Mouse (Mus musculus): ENCODE data around the gene Eif2s3x.

The Eif2s3x gene

GRCm38 (mm10) chrX:94212597-94213321 lies at the start of gene Eif2s3x:
Eif2s3x (minus strand) TSS chrX:94212862.
- DNase-seq (ENCODE audit: inconsistent age in 2 of 2, low spot score in 1 of 2), result peak; percentile 85 to 98

GRCm38 (mm10) chrX:94235601-94236000 lies 22.9 kb upstream of the Eif2s3x start:
- DNase-seq (ENCODE audit: inconsistent age in 2 of 2, low spot score in 1 of 2), result peak in 1 of 2 experiments; percentile 46

DNA sequence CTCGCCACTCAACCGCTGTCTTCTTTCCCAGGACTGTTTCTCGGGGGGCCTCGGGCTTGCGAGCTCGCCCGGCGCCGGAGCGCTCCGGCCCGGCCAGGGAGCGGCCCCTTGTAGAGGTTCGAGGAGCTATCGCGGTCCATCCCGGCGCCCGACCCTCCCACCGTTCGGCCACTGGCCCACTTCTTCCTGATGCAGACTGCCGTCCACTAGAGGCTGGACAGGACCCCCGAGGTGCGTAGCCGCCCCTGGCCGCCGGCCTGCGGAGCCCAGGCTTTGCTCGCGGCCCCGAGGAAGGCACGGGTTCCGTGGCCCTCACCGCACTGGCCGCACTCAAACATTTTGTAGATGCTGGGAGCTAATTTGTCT lies 22.5 kb upstream of the Eif2s3x start:
- DNase-seq (ENCODE audit: inconsistent age in 2 of 2, low spot score in 1 of 2), result peak in 1 of 2 experiments; percentile 59

DNA sequence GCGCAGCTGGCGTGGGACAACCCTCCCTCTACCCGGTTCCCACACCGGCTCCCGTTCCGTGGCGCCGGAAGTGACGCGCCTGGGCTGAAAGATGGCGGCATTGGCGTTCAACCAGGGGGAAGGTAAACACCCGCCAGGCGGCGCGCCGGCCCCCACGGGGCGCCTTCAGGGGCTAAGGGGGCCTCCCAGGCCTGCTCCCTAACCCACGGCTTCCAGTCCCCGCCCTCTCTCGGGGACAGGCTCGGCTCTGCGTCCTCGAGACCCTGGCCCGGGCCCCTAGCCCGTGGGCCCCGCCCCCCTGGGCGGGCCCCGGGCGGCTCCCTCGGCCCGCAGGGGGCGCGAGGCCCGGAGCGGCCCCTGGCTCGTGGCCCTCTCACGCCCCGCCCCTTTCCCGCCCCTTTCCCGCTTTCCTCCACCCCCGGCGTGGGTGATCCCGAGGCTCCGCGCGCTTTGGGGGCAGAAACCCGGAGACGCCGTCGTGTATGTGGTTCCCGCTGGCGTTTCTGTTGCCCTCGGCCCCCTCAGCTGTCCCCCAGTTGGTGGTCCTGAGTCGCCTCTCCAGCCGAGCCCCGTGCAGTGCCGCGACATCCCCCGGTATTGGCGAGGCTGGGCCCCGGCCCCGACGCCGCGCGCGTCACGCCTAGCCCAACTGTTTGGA lies 22.0 kb upstream of the Eif2s3x start, which contains the start of gene Klhl15:
TSS of gene Klhl15 (plus strand) at position 68 of the 658 bp plus-strand sequence.
- peak; percentile 89 to 96 for DNase-seq (ENCODE audit: inconsistent age in 2 of 2, low spot score in 1 of 2)

DNA sequence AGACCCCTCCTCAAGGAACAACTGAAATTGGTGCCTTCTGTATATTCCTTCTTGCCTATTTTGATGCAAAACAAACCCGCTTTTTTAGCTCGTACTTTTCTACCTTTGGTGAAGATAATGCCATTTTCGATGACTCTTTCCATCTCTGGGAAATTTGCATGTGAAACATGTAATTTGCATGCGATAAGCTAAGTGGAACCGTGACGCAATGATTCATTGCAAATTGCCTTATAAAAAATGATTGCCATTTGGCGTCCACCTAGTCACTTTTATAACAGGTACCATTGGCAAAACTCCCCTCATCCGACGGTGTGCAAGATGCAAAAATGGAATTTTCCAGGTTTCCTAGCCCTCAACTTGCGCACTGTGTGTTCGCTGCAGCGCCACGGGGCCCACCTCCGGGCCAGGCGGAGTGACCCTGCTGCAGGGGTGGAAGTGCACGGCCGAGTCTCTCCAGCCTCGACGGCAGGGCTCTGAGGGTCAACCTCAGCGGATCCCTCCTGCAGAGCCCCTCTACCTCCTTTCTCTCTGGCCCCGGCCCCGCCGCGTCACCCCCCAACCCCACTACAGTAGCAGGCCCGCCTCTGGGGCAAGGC lies 21.4 kb upstream of the Eif2s3x start:
- DNase-seq (ENCODE audit: inconsistent age in 2 of 2, low spot score in 1 of 2), result no peak

- no peak for DNase-seq (ENCODE audit: inconsistent age in 2 of 2, low spot score in 1 of 2)
Measured at GRCm38 (mm10) chrX:94233432-94233831, 20.8 kb upstream of the Eif2s3x start.

- DNase-seq (ENCODE audit: inconsistent age in 2 of 2, low spot score in 1 of 2), result no peak
Measured at GRCm38 (mm10) chrX:94213384-94213783, 722 bp upstream of the Eif2s3x start.

- no peak for DNase-seq (ENCODE audit: inconsistent age in 2 of 2, low spot score in 1 of 2)
Measured at GRCm38 (mm10) chrX:94212264-94212596, 432 bp downstream of the Eif2s3x start.

DNA sequence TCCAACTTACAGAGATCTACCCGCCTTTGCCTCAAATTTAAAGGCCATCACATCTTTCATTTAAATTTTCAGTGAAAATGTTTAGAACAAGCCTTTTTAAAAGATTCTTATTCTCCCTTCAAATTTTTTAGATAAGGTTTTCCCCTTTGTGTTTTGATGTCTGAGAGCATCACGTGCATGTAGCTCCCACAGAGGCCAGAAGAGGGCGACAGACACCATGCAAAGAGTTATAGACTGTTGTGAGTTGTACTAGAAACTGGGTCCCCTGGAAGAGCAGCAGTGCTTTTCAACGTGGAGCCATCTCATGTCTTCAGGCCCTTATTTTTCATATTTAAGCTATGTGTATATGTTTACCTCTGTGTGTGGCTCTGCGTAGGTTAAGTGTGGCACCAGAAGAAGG lies 14.9 kb downstream of the Eif2s3x start:
- DNase-seq (ENCODE audit: inconsistent age in 2 of 2, low spot score in 1 of 2), result peak in 1 of 2 experiments; percentile 83

- peak in 1 of 2 experiments; percentile 68 for DNase-seq (ENCODE audit: inconsistent age in 2 of 2, low spot score in 1 of 2)
Measured at GRCm38 (mm10) chrX:94193901-94194300, 18.8 kb downstream of the Eif2s3x start.

DNA sequence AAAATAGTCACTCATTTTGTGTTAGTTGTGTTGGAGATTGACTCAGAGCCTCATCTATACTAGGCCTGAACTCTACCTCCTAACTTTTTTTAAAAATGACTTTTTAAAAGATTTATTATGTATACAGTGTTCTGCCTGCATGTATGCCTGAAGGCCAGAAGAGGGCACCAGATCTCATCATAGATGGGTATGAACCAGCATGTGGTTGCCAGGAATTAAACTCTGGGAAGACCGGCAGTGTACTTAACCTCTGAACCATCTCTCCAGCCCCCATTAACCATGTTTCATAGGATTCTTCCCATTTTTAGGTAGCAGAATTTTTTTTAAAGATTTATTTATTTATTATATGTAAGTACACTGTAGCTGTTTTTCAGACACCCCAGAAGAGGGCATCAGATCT lies 27.5 kb downstream of the Eif2s3x start:
- peak in 1 of 2 experiments; percentile 54 for DNase-seq (ENCODE audit: inconsistent age in 2 of 2, low spot score in 1 of 2)

DNA sequence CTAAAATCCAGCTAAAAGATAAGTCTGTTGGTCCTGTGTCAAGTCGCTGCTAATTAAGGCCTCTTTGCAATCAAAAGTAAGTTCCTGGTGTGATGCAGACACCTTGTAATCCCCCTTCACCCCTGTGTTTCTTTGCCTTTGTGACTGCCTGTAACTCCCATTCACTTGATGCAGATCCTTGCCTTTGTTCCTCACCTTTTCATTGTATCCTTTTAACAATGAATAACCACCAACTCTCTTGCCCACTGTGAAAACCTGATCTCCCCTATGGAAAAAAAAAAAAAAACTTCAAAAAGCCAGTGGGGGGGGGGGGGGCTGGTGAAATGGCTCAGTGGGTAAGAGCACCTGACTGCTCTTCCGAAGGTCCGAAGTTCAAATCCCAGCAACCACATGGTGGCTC lies 28.8 kb downstream of the Eif2s3x start:
- no peak for DNase-seq (ENCODE audit: inconsistent age in 2 of 2, low spot score in 1 of 2)

DNA sequence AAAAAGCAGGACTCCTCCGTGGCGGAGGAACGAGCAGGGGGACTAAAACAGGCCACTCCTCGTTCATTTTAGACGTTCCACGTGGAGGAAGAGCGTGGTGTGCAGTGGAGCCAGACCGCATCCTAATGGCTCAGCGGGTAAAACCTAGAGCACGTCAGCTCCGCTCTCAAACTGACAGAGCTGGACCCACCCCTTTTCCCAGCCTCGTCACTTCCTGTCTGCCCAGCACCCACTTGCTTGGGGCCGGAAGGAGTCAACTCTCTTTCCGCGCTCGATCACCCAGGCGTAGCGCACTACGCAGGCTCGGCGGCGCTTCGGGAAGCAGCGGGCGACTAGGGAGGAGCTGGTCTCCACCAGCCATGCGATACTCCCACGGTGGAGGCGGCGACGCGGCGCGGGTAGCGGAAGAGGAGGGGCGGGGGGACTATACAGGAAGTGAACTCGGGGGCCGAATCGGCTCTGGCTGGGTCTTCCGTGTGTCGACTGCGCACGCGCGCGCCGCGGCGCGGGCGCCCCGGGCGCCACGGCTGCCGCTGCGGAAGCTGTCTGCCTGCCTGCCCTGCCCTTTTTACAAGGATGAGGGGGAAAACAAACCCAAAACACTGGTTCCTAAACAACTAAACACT lies 34.8 kb downstream of the Eif2s3x start:
- DNase-seq (ENCODE audit: inconsistent age in 2 of 2, low spot score in 1 of 2), result peak; percentile 91 to 98

GRCm38 (mm10) chrX:94169348-94169747 lies 43.3 kb downstream of the Eif2s3x start:
- peak in 1 of 2 experiments; percentile 34 for DNase-seq (ENCODE audit: inconsistent age in 2 of 2, low spot score in 1 of 2)

DNA sequence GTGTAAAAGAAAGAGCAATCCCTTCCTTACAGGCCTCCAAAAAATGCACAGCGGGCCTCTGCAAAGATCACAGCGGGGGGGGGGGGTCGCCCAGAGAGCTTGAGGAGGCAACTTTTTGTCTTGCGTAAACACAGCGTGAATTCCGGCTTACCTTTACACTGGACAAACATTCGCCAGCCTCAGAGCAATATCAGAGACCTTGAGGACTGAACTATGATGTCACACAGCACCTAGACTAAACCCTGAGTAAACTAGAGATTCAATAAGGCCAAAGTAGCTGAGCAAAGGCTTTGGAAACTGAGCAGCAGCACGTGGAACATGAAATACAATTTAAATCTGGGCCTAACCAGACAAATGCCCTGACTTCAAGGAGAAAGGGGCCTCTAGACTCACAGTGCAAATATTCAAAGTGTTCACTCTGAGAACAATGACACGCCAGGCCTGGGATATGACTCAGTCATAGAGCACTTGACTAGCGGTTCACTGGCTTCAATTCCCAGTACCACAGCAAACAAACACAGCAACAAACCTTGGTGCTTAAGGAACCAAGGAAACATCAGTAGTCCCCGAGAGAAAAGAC lies 60.3 kb downstream of the Eif2s3x start:
- peak; percentile 33 to 69 for DNase-seq (ENCODE audit: inconsistent age in 2 of 2, low spot score in 1 of 2)

DNA sequence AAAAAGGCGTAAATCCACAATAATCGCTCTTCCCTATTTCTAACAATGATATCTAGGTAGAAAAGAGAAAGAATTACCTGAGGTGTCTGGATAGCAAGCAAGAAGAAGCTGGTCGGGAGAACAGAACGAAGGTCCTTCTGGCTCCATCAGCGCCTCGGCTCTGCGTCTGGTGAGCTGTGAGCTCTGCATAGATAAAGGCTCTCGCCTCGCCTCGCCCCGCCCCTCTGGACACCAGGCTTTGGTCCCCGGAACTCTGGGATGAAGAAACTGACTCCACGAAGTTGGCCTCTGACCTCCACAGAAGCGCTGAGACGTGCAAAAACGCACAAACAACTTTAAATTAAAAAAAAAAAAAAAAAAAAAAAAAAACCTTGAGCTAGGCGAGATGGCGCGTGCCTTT lies 62.2 kb downstream of the Eif2s3x start:
- no peak for DNase-seq (ENCODE audit: inconsistent age in 2 of 2, low spot score in 1 of 2)

GRCm38 (mm10) chrX:94142004-94142771 lies 70.5 kb downstream of the Eif2s3x start:
- DNase-seq (ENCODE audit: inconsistent age in 2 of 2, low spot score in 1 of 2), result no peak

DNA sequence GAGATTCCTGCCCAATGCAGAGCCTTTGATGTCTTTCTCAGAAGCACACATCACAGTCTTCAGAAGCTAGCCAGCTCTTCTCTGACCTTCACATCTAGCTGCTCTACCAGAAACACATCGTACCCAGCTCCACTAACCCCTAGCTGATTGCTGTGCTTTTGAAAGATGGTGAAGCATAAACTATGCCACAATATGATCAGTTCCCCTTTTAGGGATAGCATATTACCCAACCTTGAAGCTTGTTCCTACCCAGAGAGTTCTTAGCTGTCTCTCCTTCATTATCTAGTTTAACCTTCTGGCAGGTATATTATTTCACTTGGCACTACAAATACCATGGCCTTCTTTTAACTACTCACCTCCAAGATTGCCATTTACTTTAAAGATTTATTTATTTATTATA lies 72.6 kb downstream of the Eif2s3x start:
- peak; percentile 45 to 71 for DNase-seq (ENCODE audit: inconsistent age in 2 of 2, low spot score in 1 of 2)
